Mouse (Mus musculus) kidney, embryonic 14.5 days (tissue): Measurements from ENCODE around the gene Mobp. TPM values are rescaled to one million over a fixed set of nuclear protein-coding genes. Genes with fewer than 3 reads are reported as not detected.
A peak's percentile ranks its signal among the peaks of the same experiment; 100 is the strongest.

ENCODE experiments used
- ATAC-seq: fragments of 200-750 bp; cut with Nextera tagmentation; 2 replicates; pipeline ENCODE4 v1.8.0; 2017; ENCODE audit warnings: moderate number of reproducible peaks, mild to moderate bottlenecking, moderate TSS enrichment, moderate library complexity; ENCODE audit not compliant: low FRiP score, low TSS enrichment
- H3K27ac ChIP-seq: fragments of 300-500 bp; sonication (generic); 2 replicates; pipeline ENCODE4 v1.5.1; 2014; ENCODE audit warnings: low read depth, mild to moderate bottlenecking, low read length, moderate library complexity, mixed read lengths
- H3K27me3 ChIP-seq: fragments of 300-500 bp; sonication (generic); 2 replicates; pipeline ENCODE4 v1.6.1; 2014; ENCODE audit warnings: mild to moderate bottlenecking, low read length; ENCODE audit not compliant: control insufficient read depth, insufficient read depth
- H3K36me3 ChIP-seq: fragments of 300-500 bp; sonication (generic); 2 replicates; pipeline ENCODE4 v1.6.1; 2014; ENCODE audit warnings: low read length, mixed read lengths; ENCODE audit not compliant: control insufficient read depth, insufficient read depth
- H3K4me1 ChIP-seq: fragments of 300-500 bp; sonication (generic); 2 replicates; pipeline ENCODE4 v1.6.1; 2014; ENCODE audit warnings: low read length, mixed read lengths; ENCODE audit not compliant: control insufficient read depth, insufficient read depth
- H3K4me2 ChIP-seq: fragments of 300-500 bp; sonication (generic); replicated peaks from 2 replicates; pipeline ENCODE4 v1.6.1; 2014; ENCODE audit warnings: low read depth, mild to moderate bottlenecking, low read length
- H3K4me3 ChIP-seq: fragments of 300-500 bp; sonication (generic); 2 replicates; pipeline ENCODE4 v1.5.1; 2014; ENCODE audit warnings: mild to moderate bottlenecking, low read length
- H3K9ac ChIP-seq: fragments of 300-500 bp; sonication (generic); 2 replicates; pipeline ENCODE4 v1.6.1; 2014; ENCODE audit warnings: low read depth, mild to moderate bottlenecking, low read length, moderate library complexity
- H3K9me3 ChIP-seq: fragments of 300-500 bp; sonication (generic); 2 replicates; pipeline ENCODE4 v1.6.1; 2016; ENCODE audit warnings: low read length; ENCODE audit not compliant: control insufficient read depth
- WGBS: fragments of 180-500 bp; shearing (Covaris S2); extraction: QIAGEN DNeasy Blood & Tissue Kit; methylation state at CpG from one replicate; pipeline ENCODE4 v1.1.7; 2014; 5-methylcytosine and 5-hydroxymethylcytosine counted together
- polyA plus RNA-seq: library from polyadenylated mRNA; unstranded; fragments of >200 nt; fragmentation: Nextera tagmentation; extraction: Ambion mirVana; gene quantifications from 2 replicates; pipeline ENCODE4 v1.2.1, GENCODE M21; 2014

Mobp gene
- polyA plus RNA-seq, 1 experiment from 2014 or later, result not detected

- 35% methylated on average over 8 of the region's 8 CpGs for WGBS
- H3K27ac ChIP-seq, result no peak overlapping the region
- no peak overlapping the region for H3K9ac ChIP-seq
- no peak overlapping the region for H3K4me2 ChIP-seq
- H3K27me3 ChIP-seq, result no peaks in the 10 kb centered on the region
- no peaks in the 10 kb centered on the region for H3K9me3 ChIP-seq
- peaks cover 45% of the 10 kb centered on the region for H3K36me3 ChIP-seq
- no peak for ATAC-seq
- H3K4me1 ChIP-seq, result peaks cover 8% of the 10 kb centered on the region; the same call in 1 of the 2 replicates
- no peak overlapping the region for H3K4me3 ChIP-seq
Observed at GRCm38 (mm10) chr9:120132980-120133754, 16.3 kb upstream of the Mobp start.

GRCm38 (mm10) chr9:120133755-120134475 lies 15.6 kb upstream of the Mobp start:
- Histone ChIP-seq H3K9ac (no peak overlapping the region), H3K27me3 (no peaks in the 10 kb centered on the region), H3K4me1 (peaks cover 4% of the 10 kb centered on the region; the same call in 1 of the 2 replicates), H3K27ac (no peak overlapping the region; the same call in 1 of the 2 replicates), H3K4me2 (no peak overlapping the region), H3K4me3 (no peak overlapping the region), H3K36me3 (peaks cover 39% of the 10 kb centered on the region), H3K9me3 (no peaks in the 10 kb centered on the region)
- WGBS, result 43% methylated on average over 6 of the region's 6 CpGs
- 0 out of 2 replicates have a peak, but pooled peaks have one; percentile 13 for ATAC-seq

- Histone ChIP-seq H3K4me2 (no peak overlapping the region), H3K9me3 (no peaks in the 10 kb centered on the region), H3K27ac (no peak overlapping the region), H3K4me1 (no peaks in the 10 kb centered on the region), H3K4me3 (no peak overlapping the region), H3K9ac (no peak overlapping the region), H3K27me3 (no peaks in the 10 kb centered on the region), H3K36me3 (peaks cover 32% of the 10 kb centered on the region)
- ATAC-seq, result no peak
- WGBS, result 87% methylated on average over 13 of the region's 13 CpGs
Observed at GRCm38 (mm10) chr9:120134529-120135160, 14.9 kb upstream of the Mobp start.

GRCm38 (mm10) chr9:120135454-120135853 lies 14.1 kb upstream of the Mobp start:
- Histone ChIP-seq H3K4me3 (no peak overlapping the region), H3K27me3 (no peaks in the 10 kb centered on the region), H3K36me3 (peaks cover 24% of the 10 kb centered on the region), H3K4me2 (no peak overlapping the region), H3K27ac (no peak overlapping the region), H3K9me3 (no peaks in the 10 kb centered on the region), H3K4me1 (no peaks in the 10 kb centered on the region), H3K9ac (no peak overlapping the region)
- ATAC-seq, result no peak
- WGBS, result 88% methylated on average over 11 of the region's 11 CpGs

GRCm38 (mm10) chr9:120140652-120141051 lies 8.9 kb upstream of the Mobp start:
- no peaks in the 10 kb centered on the region for H3K27me3 ChIP-seq
- H3K4me2 ChIP-seq, result no peak overlapping the region
- no peak overlapping the region for H3K4me3 ChIP-seq
- H3K4me1 ChIP-seq, result no peaks in the 10 kb centered on the region
- H3K27ac ChIP-seq, result no peak overlapping the region
- no peak overlapping the region for H3K9ac ChIP-seq
- H3K9me3 ChIP-seq, result no peaks in the 10 kb centered on the region
- peak; percentile 77; the same call in 1 of the 2 replicates for ATAC-seq
- no peaks in the 10 kb centered on the region for H3K36me3 ChIP-seq
- WGBS, result 15% methylated on average over 4 of the region's 4 CpGs

GRCm38 (mm10) chr9:120144474-120144873 lies 5.0 kb upstream of the Mobp start:
- H3K4me1 ChIP-seq, result no peaks in the 10 kb centered on the region
- WGBS, result 85% methylated on average over 13 of the region's 13 CpGs

GRCm38 (mm10) chr9:120151152-120151551 lies 1.6 kb downstream of the Mobp start:
- ATAC-seq, result no peak
- Histone ChIP-seq H3K9me3 (no peaks in the 10 kb centered on the region), H3K4me2 (no peak overlapping the region), H3K27ac (no peak overlapping the region), H3K4me3 (no peak overlapping the region), H3K27me3 (no peaks in the 10 kb centered on the region), H3K9ac (no peak overlapping the region), H3K36me3 (no peaks in the 10 kb centered on the region), H3K4me1 (no peaks in the 10 kb centered on the region)
- 86% methylated on average over 5 of the region's 5 CpGs for WGBS

More at GRCm38 (mm10) chr9:120144474-120144873, 5.0 kb upstream of the Mobp start:
- H3K9me3 ChIP-seq, result no peaks in the 10 kb centered on the region
- no peaks in the 10 kb centered on the region for H3K36me3 ChIP-seq
- H3K27ac ChIP-seq, result no peak overlapping the region
- H3K4me3 ChIP-seq, result no peak overlapping the region
- no peak overlapping the region for H3K4me2 ChIP-seq
- no peak for ATAC-seq
- no peak overlapping the region for H3K9ac ChIP-seq
- no peaks in the 10 kb centered on the region for H3K27me3 ChIP-seq

GRCm38 (mm10) chr9:120151906-120152399 lies 2.4 kb downstream of the Mobp start:
- Histone ChIP-seq H3K27me3 (no peaks in the 10 kb centered on the region), H3K27ac (no peak overlapping the region), H3K36me3 (no peaks in the 10 kb centered on the region), H3K4me2 (no peak overlapping the region), H3K9me3 (no peaks in the 10 kb centered on the region), H3K9ac (no peak overlapping the region), H3K4me3 (no peak overlapping the region), H3K4me1 (no peaks in the 10 kb centered on the region)
- no peak for ATAC-seq
- WGBS, result 80% methylated on average over 12 of the region's 12 CpGs
